Mouse (Mus musculus) forebrain, embryonic 10.5 days (tissue): Measurements from ENCODE around the gene Usf1. TPM values are rescaled to one million over a fixed set of nuclear protein-coding genes. Genes with fewer than 3 reads are reported as not detected.

Source experiments
- DNase-seq: peaks from one replicate; pipeline ENCODE4 v3.0.0-alpha.2; 2017; ENCODE audit warnings: low spot score; ENCODE audit errors: extremely low spot score
- H3K27ac ChIP-seq: fragments of 300-500 bp; sonication (generic); 2 replicates; pipeline ENCODE4 v1.5.1; 2016; ENCODE audit warnings: mild to moderate bottlenecking
- H3K27me3 ChIP-seq: fragments of 300-500 bp; sonication (generic); 2 replicates; pipeline ENCODE4 v1.6.1; 2016; ENCODE audit warnings: mild to moderate bottlenecking; ENCODE audit not compliant: poor library complexity, severe bottlenecking
- H3K36me3 ChIP-seq: fragments of 300-500 bp; sonication (generic); replicated peaks from 2 replicates; pipeline ENCODE4 v1.6.1; 2016; ENCODE audit warnings: mild to moderate bottlenecking, moderate library complexity
- H3K4me1 ChIP-seq: fragments of 300-500 bp; sonication (generic); 2 replicates; pipeline ENCODE4 v1.6.1; 2016
- H3K4me3 ChIP-seq: fragments of 300-500 bp; sonication (generic); 2 replicates; pipeline ENCODE4 v1.5.1; 2016; ENCODE audit warnings: mild to moderate bottlenecking, moderate library complexity
- H3K9me3 ChIP-seq: fragments of 300-500 bp; sonication (generic); 2 replicates; pipeline ENCODE4 v1.6.1; 2016; ENCODE audit warnings: mild to moderate bottlenecking, moderate library complexity
- WGBS: fragments of 180-500 bp; shearing (Covaris S2); methylation state at CpG from one replicate; pipeline ENCODE4 v1.1.7; 2016; 5-methylcytosine and 5-hydroxymethylcytosine counted together
- polyA plus RNA-seq: library from polyadenylated mRNA; unstranded; fragments of >200 nt; fragmentation: Nextera tagmentation; extraction: Ambion mirVana; gene quantifications from 2 replicates; pipeline ENCODE4 v1.2.1, GENCODE M21; 2016

Gene Usf1
- polyA plus RNA-seq, 1 experiment from 2014 or later = 128 TPM

- H3K9me3 ChIP-seq = peaks cover 7% of the 10 kb centered on the region; the same call in 1 of the 2 replicates
- no peaks in the 10 kb centered on the region for H3K36me3 ChIP-seq
- H3K27ac ChIP-seq = no peak overlapping the region
- H3K4me1 ChIP-seq = peaks cover 25% of the 10 kb centered on the region
- no peak for DNase-seq
- 79% methylated on average over 8 of the region's 8 CpGs for WGBS
- peaks cover 35% of the 10 kb centered on the region for H3K27me3 ChIP-seq
- no peak overlapping the region for H3K4me3 ChIP-seq
Measured at GRCm38 (mm10) chr1:171442413-171442760, 31.3 kb downstream of the Usf1 start.

GRCm38 (mm10) chr1:171445050-171445449 is 33.9 kb downstream of the Usf1 start:
- DNase-seq = no peak
- H3K36me3 ChIP-seq = no peaks in the 10 kb centered on the region
- 93% methylated on average over 5 of the region's 5 CpGs for WGBS
- H3K4me1 ChIP-seq = peaks cover 4% of the 10 kb centered on the region
- peaks cover 7% of the 10 kb centered on the region; the same call in 1 of the 2 replicates for H3K9me3 ChIP-seq
- H3K4me3 ChIP-seq = no peak overlapping the region
- no peak overlapping the region for H3K27ac ChIP-seq
- peaks cover 8% of the 10 kb centered on the region for H3K27me3 ChIP-seq

- no peak for DNase-seq
- H3K9me3 ChIP-seq = peaks cover 7% of the 10 kb centered on the region; the same call in 1 of the 2 replicates
- H3K4me1 ChIP-seq = no peaks in the 10 kb centered on the region
- WGBS = 88% methylated on average over 7 of the region's 7 CpGs
- H3K4me3 ChIP-seq = no peak overlapping the region
- H3K36me3 ChIP-seq = no peaks in the 10 kb centered on the region
- H3K27me3 ChIP-seq = no peaks in the 10 kb centered on the region
- H3K27ac ChIP-seq = no peak overlapping the region
Measured at GRCm38 (mm10) chr1:171446854-171447253, 35.7 kb downstream of the Usf1 start.

GRCm38 (mm10) chr1:171447692-171448091 is 36.6 kb downstream of the Usf1 start:
- peaks cover 7% of the 10 kb centered on the region; the same call in 1 of the 2 replicates for H3K9me3 ChIP-seq
- no peaks in the 10 kb centered on the region for H3K36me3 ChIP-seq
- no peaks in the 10 kb centered on the region for H3K4me1 ChIP-seq
- H3K4me3 ChIP-seq = no peak overlapping the region
- H3K27me3 ChIP-seq = no peaks in the 10 kb centered on the region
- no peak overlapping the region for H3K27ac ChIP-seq
- WGBS = 80% methylated on average over 10 of the region's 10 CpGs
- DNase-seq = no peak

GRCm38 (mm10) chr1:171450062-171450461 is 38.9 kb downstream of the Usf1 start:
- Histone ChIP-seq H3K4me1 (no peaks in the 10 kb centered on the region), H3K9me3 (no peaks in the 10 kb centered on the region), H3K27ac (no peak overlapping the region), H3K27me3 (no peaks in the 10 kb centered on the region), H3K4me3 (no peak overlapping the region), H3K36me3 (no peaks in the 10 kb centered on the region)
- DNase-seq = no peak
- WGBS = 95% methylated on average over 11 of the region's 11 CpGs

GRCm38 (mm10) chr1:171451001-171451400 is 39.9 kb downstream of the Usf1 start:
- DNase-seq = no peak
- no peaks in the 10 kb centered on the region for H3K4me1 ChIP-seq
- H3K4me3 ChIP-seq = no peak overlapping the region
- H3K9me3 ChIP-seq = no peaks in the 10 kb centered on the region
- H3K27me3 ChIP-seq = no peaks in the 10 kb centered on the region
- WGBS = 90% methylated on average over 10 of the region's 10 CpGs
- no peaks in the 10 kb centered on the region for H3K36me3 ChIP-seq
- H3K27ac ChIP-seq = no peak overlapping the region

- H3K4me1 ChIP-seq = no peaks in the 10 kb centered on the region
- no peak for DNase-seq
- 84% methylated on average over 5 of the region's 5 CpGs for WGBS
- H3K4me3 ChIP-seq = no peak overlapping the region
- no peak overlapping the region for H3K27ac ChIP-seq
- no peaks in the 10 kb centered on the region for H3K36me3 ChIP-seq
- H3K9me3 ChIP-seq = no peaks in the 10 kb centered on the region
- no peaks in the 10 kb centered on the region for H3K27me3 ChIP-seq
Measured at GRCm38 (mm10) chr1:171452522-171452921, 41.4 kb downstream of the Usf1 start.

GRCm38 (mm10) chr1:171452923-171453322 is 41.8 kb downstream of the Usf1 start:
- no peaks in the 10 kb centered on the region for H3K4me1 ChIP-seq
- no peak overlapping the region for H3K4me3 ChIP-seq
- no peak overlapping the region for H3K27ac ChIP-seq
- no peak for DNase-seq
- no peaks in the 10 kb centered on the region for H3K36me3 ChIP-seq
- WGBS = 88% methylated on average over 5 of the region's 5 CpGs
- no peaks in the 10 kb centered on the region for H3K9me3 ChIP-seq
- no peaks in the 10 kb centered on the region for H3K27me3 ChIP-seq

- Histone ChIP-seq H3K9me3 (no peaks in the 10 kb centered on the region), H3K36me3 (no peaks in the 10 kb centered on the region), H3K4me3 (no peak overlapping the region), H3K27ac (no peak overlapping the region), H3K27me3 (no peaks in the 10 kb centered on the region), H3K4me1 (peaks cover 7% of the 10 kb centered on the region)
- no peak for DNase-seq
- 89% methylated on average over 6 of the region's 6 CpGs for WGBS
Measured at GRCm38 (mm10) chr1:171454926-171455325, 43.8 kb downstream of the Usf1 start.

GRCm38 (mm10) chr1:171457568-171457967 is 46.5 kb downstream of the Usf1 start:
- H3K36me3 ChIP-seq = peaks cover 6% of the 10 kb centered on the region; the same call in 1 of the 2 replicates
- no peak overlapping the region for H3K4me3 ChIP-seq
- WGBS = 96% methylated on average over 1 of the region's 1 CpGs
- no peaks in the 10 kb centered on the region for H3K27me3 ChIP-seq
- H3K27ac ChIP-seq = no peak overlapping the region
- no peak for DNase-seq
- peaks cover 17% of the 10 kb centered on the region for H3K4me1 ChIP-seq
- H3K9me3 ChIP-seq = no peaks in the 10 kb centered on the region

- Histone ChIP-seq H3K36me3 (peaks cover 10% of the 10 kb centered on the region; the same call in 1 of the 2 replicates), H3K27ac (peak overlapping the region; percentile 27; the same call in 1 of the 2 replicates), H3K9me3 (no peaks in the 10 kb centered on the region; the same call in 1 of the 2 replicates), H3K4me1 (peaks cover 17% of the 10 kb centered on the region), H3K27me3 (no peaks in the 10 kb centered on the region), H3K4me3 (no peak overlapping the region; the same call in 1 of the 2 replicates)
- 60% methylated on average over 5 of the region's 5 CpGs for WGBS
- DNase-seq = no peak
Measured at GRCm38 (mm10) chr1:171459791-171460190, 48.7 kb downstream of the Usf1 start.

- H3K4me1 ChIP-seq = peaks cover 17% of the 10 kb centered on the region
- H3K36me3 ChIP-seq = peaks cover 10% of the 10 kb centered on the region; the same call in 1 of the 2 replicates
- DNase-seq = no peak
- H3K4me3 ChIP-seq = no peak overlapping the region; the same call in 1 of the 2 replicates
- peak overlapping the region; percentile 27; the same call in 1 of the 2 replicates for H3K27ac ChIP-seq
- WGBS = 91% methylated on average over 22 of the region's 22 CpGs
- no peaks in the 10 kb centered on the region for H3K27me3 ChIP-seq
- no peaks in the 10 kb centered on the region; the same call in 1 of the 2 replicates for H3K9me3 ChIP-seq
Measured at GRCm38 (mm10) chr1:171460551-171461503, 49.7 kb downstream of the Usf1 start.

- peaks cover 17% of the 10 kb centered on the region for H3K4me1 ChIP-seq
- no peak overlapping the region for H3K4me3 ChIP-seq
- no peaks in the 10 kb centered on the region for H3K27me3 ChIP-seq
- 93% methylated on average over 3 of the region's 3 CpGs for WGBS
- H3K36me3 ChIP-seq = peaks cover 10% of the 10 kb centered on the region; the same call in 1 of the 2 replicates
- H3K9me3 ChIP-seq = no peaks in the 10 kb centered on the region; the same call in 1 of the 2 replicates
- H3K27ac ChIP-seq = no peak overlapping the region
- DNase-seq = no peak
Measured at GRCm38 (mm10) chr1:171463133-171463532, 52.0 kb downstream of the Usf1 start.
